Mouse (Mus musculus) brain, embryonic 14.5 days (tissue): Measurements from ENCODE around the gene Wdr20.

Experiments
- CTCF ChIP-seq: fragments of 200-500 bp; IDR thresholded peaks from 2 replicates; pipeline ENCODE4 v1.5.1; 2012; ENCODE audit warnings: inconsistent platforms, mild to moderate bottlenecking, moderate library complexity, borderline replicate concordance; ENCODE audit not compliant: insufficient read depth, insufficient read length; ENCODE audit errors: extremely low read depth
- POLR2A ChIP-seq: fragments of 200-500 bp; IDR thresholded peaks from 2 replicates; pipeline ENCODE4 v1.6.1; 2012; ENCODE audit warnings: mild to moderate bottlenecking, inconsistent platforms, borderline replicate concordance; ENCODE audit not compliant: poor library complexity, insufficient read depth, insufficient read length, severe bottlenecking; ENCODE audit errors: extremely low read depth

DNA sequence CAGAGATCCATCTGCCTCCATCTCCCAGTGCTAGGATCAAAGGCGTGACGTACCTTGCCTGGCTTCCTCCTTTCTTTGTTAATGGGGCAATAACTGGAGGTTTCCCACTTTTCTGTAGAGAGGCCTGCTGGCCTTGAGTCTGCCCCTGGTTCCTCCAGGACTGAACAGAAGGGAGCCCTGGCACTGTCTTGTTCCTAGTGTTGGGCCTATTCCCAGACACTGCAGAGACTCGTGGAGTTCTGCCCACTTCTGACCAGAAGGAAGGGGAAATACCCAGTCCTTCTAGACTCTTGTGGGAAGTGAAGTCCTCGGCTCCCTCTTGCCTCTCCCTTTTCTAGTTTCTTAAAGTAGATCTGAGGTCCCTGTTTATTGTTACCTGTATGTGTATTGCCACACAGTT, 48.5 kb downstream of the Wdr20 start:
- no peak for TF ChIP-seq POLR2A
- no peak for TF ChIP-seq CTCF
